8 mouse cellular contexts compared by ENCODE assay signal in the genomic region with DNA sequence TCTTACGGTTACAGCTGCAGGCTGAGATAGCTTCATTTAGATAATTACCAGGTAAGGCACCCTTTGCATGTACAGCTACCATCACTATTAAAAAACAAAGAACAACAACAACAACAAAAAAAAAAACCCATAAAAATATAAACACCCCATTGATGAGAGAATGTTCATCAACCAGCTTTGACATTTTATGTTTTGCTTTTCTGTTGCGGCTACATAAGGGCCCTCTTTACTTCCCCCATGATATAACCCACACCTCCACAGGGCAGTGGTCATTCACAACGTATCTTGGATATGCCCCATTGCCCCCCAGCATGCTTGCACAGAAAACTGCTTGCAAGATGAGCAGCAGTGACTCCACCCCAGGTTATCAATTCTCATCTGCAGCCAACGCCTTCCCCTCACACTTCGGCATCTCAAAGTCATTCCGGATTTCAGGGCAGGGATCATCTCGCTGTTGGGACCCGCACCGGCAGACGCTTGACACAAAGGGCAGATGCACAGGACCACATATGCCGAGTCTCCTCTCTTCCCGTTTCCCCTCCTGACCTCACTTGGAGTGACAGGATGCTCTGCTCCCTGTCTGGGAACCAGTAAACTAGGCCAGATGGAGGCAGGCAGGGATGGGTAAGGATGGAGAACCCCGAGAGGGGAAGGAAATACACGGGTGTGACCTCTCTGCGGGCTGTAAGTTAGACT.
DNase-seq lines count a peak whose midpoint lies in the region; ATAC-seq and TF ChIP-seq lines count a peak whose summit lies in the region.

No protein-coding gene starts in this region.

- peak overlapping the region; percentile 76; the same call in 1 of the 2 replicates for H3K27ac ChIP-seq in left cerebral cortex, adult 2 months
- no peak overlapping the region for H3K27ac ChIP-seq in embryonic facial prominence, embryonic 14.5 days (replicated peaks; ENCODE audit: low read depth, low read length)
- peak overlapping the region; percentile 68 for H3K27ac ChIP-seq in limb, embryonic 12.5 days
- no peak overlapping the region; the same call in 1 of the 2 replicates for H3K27ac ChIP-seq in neural tube, embryonic 14.5 days (ENCODE audit: low read depth, low read length)

- no peaks in the 10 kb centered on the region for H3K27me3 ChIP-seq in embryonic facial prominence, embryonic 14.5 days (replicated peaks; ENCODE audit: control insufficient read depth, insufficient read depth, low read length)
- H3K27me3 ChIP-seq in limb, embryonic 12.5 days, result peaks cover 6% of the 10 kb centered on the region; the same call in 1 of the 2 replicates
- H3K27me3 ChIP-seq in neural tube, embryonic 14.5 days (ENCODE audit: control insufficient read depth, insufficient read depth, low read length), result no peaks in the 10 kb centered on the region

- no peak overlapping the region for H3K9ac ChIP-seq in embryonic facial prominence, embryonic 14.5 days (ENCODE audit: low read depth, low read length)
- H3K9ac ChIP-seq in limb, embryonic 12.5 days (replicated peaks), result no peak overlapping the region
- H3K9ac ChIP-seq in neural tube, embryonic 14.5 days (replicated peaks; ENCODE audit: low read depth, low read length), result no peak overlapping the region

- H3K4me3 ChIP-seq in left cerebral cortex, adult 2 months, result peak overlapping the region; percentile 51
- no peak overlapping the region for H3K4me3 ChIP-seq in embryonic facial prominence, embryonic 14.5 days (ENCODE audit: low read depth, low read length)
- no peak overlapping the region for H3K4me3 ChIP-seq in limb, embryonic 12.5 days (replicated peaks)
- peak overlapping the region; percentile 35; the same call in 1 of the 2 replicates for H3K4me3 ChIP-seq in neural tube, embryonic 14.5 days (ENCODE audit: low read depth, low read length)

- peaks cover 12% of the 10 kb centered on the region for H3K4me1 ChIP-seq in embryonic facial prominence, embryonic 14.5 days (ENCODE audit: control insufficient read depth, insufficient read depth, low read length)
- peaks cover 34% of the 10 kb centered on the region for H3K4me1 ChIP-seq in limb, embryonic 12.5 days (replicated peaks)
- H3K4me1 ChIP-seq in neural tube, embryonic 14.5 days (ENCODE audit: control insufficient read depth, insufficient read depth, low read length), result peaks cover 33% of the 10 kb centered on the region

- H3K9me3 ChIP-seq in embryonic facial prominence, embryonic 14.5 days (ENCODE audit: control insufficient read depth, low read length), result no peaks in the 10 kb centered on the region
- no peaks in the 10 kb centered on the region for H3K9me3 ChIP-seq in limb, embryonic 12.5 days
- no peaks in the 10 kb centered on the region for H3K9me3 ChIP-seq in neural tube, embryonic 14.5 days (ENCODE audit: control insufficient read depth, low read length)

- no peak for ATAC-seq in embryonic facial prominence, embryonic 14.5 days (ENCODE audit: low read depth)
- ATAC-seq in limb, embryonic 12.5 days (ENCODE audit: insufficient number of reproducible peaks, insufficient read depth, low FRiP score, low TSS enrichment, low read depth), result no peak
- ATAC-seq in neural tube, embryonic 14.5 days (ENCODE audit: low read depth), result no peak

- WGBS in embryonic facial prominence, embryonic 14.5 days, result 38% methylated on average over 15 of the region's 15 CpGs
- WGBS in limb, embryonic 12.5 days, result 58% methylated on average over 15 of the region's 15 CpGs
- 32% methylated on average over 15 of the region's 15 CpGs for WGBS in neural tube, embryonic 14.5 days

- intact Hi-C loops in left cerebral cortex, adult 2 months (cut with DNase I), result loop anchor here (2.0 kb wide), 1 partner anchor 76 kb away; no protein-coding TSS in a partner anchor
- intact Hi-C loops in left cerebral cortex, postnatal 25 days (cut with DNase I), result no loop called here
- intact Hi-C loops in heart, postnatal 36 days (cut with DNase I), result no loop called here

- H3K4me2 ChIP-seq in embryonic facial prominence, embryonic 14.5 days (ENCODE audit: low read depth, low read length), result peak overlapping the region; percentile 47; the same call in 1 of the 2 replicates
- peak overlapping the region; percentile 50 for H3K4me2 ChIP-seq in limb, embryonic 12.5 days
- H3K4me2 ChIP-seq in neural tube, embryonic 14.5 days (ENCODE audit: low read depth, low read length), result peak overlapping the region; percentile 58

- no peaks in the 10 kb centered on the region for H3K36me3 ChIP-seq in embryonic facial prominence, embryonic 14.5 days (ENCODE audit: control insufficient read depth, insufficient read depth, low read length)
- H3K36me3 ChIP-seq in limb, embryonic 12.5 days, result no peaks in the 10 kb centered on the region
- H3K36me3 ChIP-seq in neural tube, embryonic 14.5 days (ENCODE audit: control insufficient read depth, insufficient read depth, low read length), result no peaks in the 10 kb centered on the region

- TF ChIP-seq CTCF in left cerebral cortex, adult 2 months (IDR thresholded peaks at IDR 0.05), result no peak

- no peak for DNase-seq in left cerebral cortex, adult 2 months (ENCODE audit: extremely low spot score in 1 of 2, low spot score in 2 of 2)
- DNase-seq in left cerebral cortex, postnatal 25 days (ENCODE audit: low spot score in 2 of 2), result no peak
- DNase-seq in embryonic facial prominence, embryonic 14.5 days (ENCODE audit: low spot score), result no peak
- no peak for DNase-seq in right cerebral cortex, postnatal 4 days
- no peak for DNase-seq in kidney, adult 18-20 months
- no peak for DNase-seq in heart, postnatal 36 days

Comparison
In these comparisons a context has a peak if more than half of its experiments do, and no peak if none do; other contexts are left out.
1. H3K27ac ChIP-seq: peak in left cerebral cortex, adult 2 months (single experiment) and limb, embryonic 12.5 days (single experiment); none in embryonic facial prominence, embryonic 14.5 days (single experiment) and neural tube, embryonic 14.5 days (single experiment).
2. H3K4me3 ChIP-seq: peak in left cerebral cortex, adult 2 months (single experiment) and neural tube, embryonic 14.5 days (single experiment); none in embryonic facial prominence, embryonic 14.5 days (single experiment) and limb, embryonic 12.5 days (single experiment).
3. Peak in every context shown above with its lines, with median percentiles within 50 percentile points of each other: H3K4me2 ChIP-seq.